Mouse (Mus musculus): ENCODE measurements around the gene Msh5.
A peak's percentile ranks its signal among the peaks of the same experiment; 100 is the strongest.

- no peak for TF ChIP-seq CTCF (IDR thresholded peaks at IDR 0.05)
- TF ChIP-seq EP300 (IDR thresholded peaks at IDR 0.05), result 0 out of 2 replicates have a peak, but pooled peaks have one; percentile 10
These were observed at the start of gene Msh5 for GRCm38 (mm10) chr17:35046681-35047455.

Measured in lung, postnatal 0 days (tissue).